Mouse (Mus musculus) intestine, embryonic 16.5 days (tissue): ENCODE measurements around the gene Gm11034. TPM values are rescaled to one million over a fixed set of nuclear protein-coding genes. Genes with fewer than 3 reads are reported as not detected.

Experiments
- ATAC-seq: fragments of 200-750 bp; cut with Nextera tagmentation; 2 replicates; pipeline ENCODE4 v1.8.0; 2017; ENCODE audit warnings: moderate TSS enrichment, moderate library complexity
- H3K27ac ChIP-seq: fragments of 300-500 bp; sonication (generic); 2 replicates; pipeline ENCODE4 v1.5.1; 2014; ENCODE audit warnings: mild to moderate bottlenecking, low read length
- H3K27me3 ChIP-seq: fragments of 300-500 bp; sonication (generic); replicated peaks from 2 replicates; pipeline ENCODE4 v1.6.1; 2014; ENCODE audit warnings: low read length, control low read depth, mixed read lengths; ENCODE audit not compliant: control insufficient read depth, insufficient read depth
- H3K36me3 ChIP-seq: fragments of 300-500 bp; sonication (generic); 2 replicates; pipeline ENCODE4 v1.6.1; 2014; ENCODE audit warnings: low read length, control low read depth; ENCODE audit not compliant: control insufficient read depth, insufficient read depth
- H3K4me1 ChIP-seq: fragments of 300-500 bp; sonication (generic); 2 replicates; pipeline ENCODE4 v1.6.1; 2014; ENCODE audit warnings: low read length, control low read depth, mixed read lengths; ENCODE audit not compliant: control insufficient read depth, insufficient read depth
- H3K4me2 ChIP-seq: fragments of 300-500 bp; sonication (generic); 2 replicates; pipeline ENCODE4 v1.6.1; 2014; ENCODE audit warnings: low read depth, low read length, control low read depth
- H3K4me3 ChIP-seq: fragments of 300-500 bp; sonication (generic); 2 replicates; pipeline ENCODE4 v1.5.1; 2014; ENCODE audit warnings: mild to moderate bottlenecking, low read length
- H3K9ac ChIP-seq: fragments of 300-500 bp; sonication (generic); 2 replicates; pipeline ENCODE4 v1.6.1; 2014; ENCODE audit warnings: low read depth, low read length
- H3K9me3 ChIP-seq: fragments of 300-500 bp; sonication (generic); 2 replicates; pipeline ENCODE4 v1.6.1; 2016; ENCODE audit warnings: low read length, control low read depth; ENCODE audit not compliant: control insufficient read depth
- WGBS: fragments of 180-500 bp; shearing (Covaris S2); extraction: QIAGEN DNeasy Blood & Tissue Kit; methylation state at CpG from one replicate; pipeline ENCODE4 v1.1.7; 2014; 5-methylcytosine and 5-hydroxymethylcytosine counted together
- polyA plus RNA-seq: library from polyadenylated mRNA; unstranded; fragments of >200 nt; fragmentation: Nextera tagmentation; extraction: Ambion mirVana; gene quantifications from 2 replicates; pipeline ENCODE4 v1.2.1, GENCODE M21; 2015

The Gm11034 gene
- polyA plus RNA-seq: not detected in 2 replicates

DNA sequence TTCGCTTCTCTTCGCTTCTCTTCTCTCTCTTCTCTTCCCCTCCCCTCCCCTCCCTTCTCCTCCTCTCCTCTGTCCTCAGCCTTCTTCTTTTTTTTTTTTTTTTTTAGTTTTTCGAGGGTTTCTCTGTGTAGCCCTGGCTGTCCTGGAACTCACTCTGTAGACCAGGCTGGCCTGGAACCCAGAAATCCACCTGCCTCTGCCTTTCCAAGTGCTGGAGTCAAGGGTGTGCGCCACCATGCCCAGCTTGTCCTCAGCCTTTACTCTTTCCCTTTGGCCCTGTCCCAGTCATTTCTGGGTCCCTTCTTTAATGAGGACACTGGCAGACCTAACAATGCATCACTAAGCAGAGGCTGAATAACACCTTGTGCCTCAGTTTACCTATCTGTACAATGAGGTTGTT, at the start of gene Gm11034:
Gene Gm11034 (minus strand): TSS at position 101 of the 400 bp plus-strand sequence.
- no peaks in the 10 kb centered on the region for H3K27me3 ChIP-seq
- H3K9me3 ChIP-seq: no peaks in the 10 kb centered on the region
- H3K36me3 ChIP-seq: no peaks in the 10 kb centered on the region
- no peak within 1 kb of the TSS for H3K27ac ChIP-seq
- no peaks in the 10 kb centered on the region for H3K4me1 ChIP-seq
- no peak within 1 kb of the TSS for H3K4me3 ChIP-seq
- no peak for ATAC-seq
- no peak within 1 kb of the TSS for H3K9ac ChIP-seq
- H3K4me2 ChIP-seq: no peak within 1 kb of the TSS
- WGBS: 70% methylated on average over 4 of the region's 4 CpGs

DNA sequence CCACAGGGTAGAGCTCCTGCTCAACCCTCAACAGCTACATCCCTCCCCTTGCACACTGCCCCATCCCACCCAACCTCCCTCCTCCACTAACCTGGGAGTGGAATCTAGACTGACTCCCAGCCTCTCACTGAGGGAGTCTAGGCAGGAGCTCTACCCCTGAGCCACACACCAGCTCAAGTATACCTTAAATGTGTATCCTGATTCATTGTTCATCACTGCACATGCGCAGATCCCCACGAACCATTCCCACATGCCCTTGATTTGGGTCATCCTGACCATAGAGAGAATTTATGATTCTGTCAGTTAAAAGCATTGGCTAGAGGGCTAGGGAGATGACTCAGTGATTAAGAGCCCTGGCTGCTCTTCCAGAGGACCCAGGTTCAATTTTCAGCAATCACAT, 49.3 kb upstream of the Gm11034 start:
- no peaks in the 10 kb centered on the region for H3K27me3 ChIP-seq
- no peak overlapping the region for H3K4me2 ChIP-seq
- no peaks in the 10 kb centered on the region for H3K36me3 ChIP-seq
- no peak overlapping the region for H3K9ac ChIP-seq
- no peak for ATAC-seq
- 95% methylated on average over 2 of the region's 2 CpGs for WGBS
- no peaks in the 10 kb centered on the region for H3K9me3 ChIP-seq
- H3K4me1 ChIP-seq: no peaks in the 10 kb centered on the region
- H3K4me3 ChIP-seq: no peak overlapping the region
- H3K27ac ChIP-seq: no peak overlapping the region

DNA sequence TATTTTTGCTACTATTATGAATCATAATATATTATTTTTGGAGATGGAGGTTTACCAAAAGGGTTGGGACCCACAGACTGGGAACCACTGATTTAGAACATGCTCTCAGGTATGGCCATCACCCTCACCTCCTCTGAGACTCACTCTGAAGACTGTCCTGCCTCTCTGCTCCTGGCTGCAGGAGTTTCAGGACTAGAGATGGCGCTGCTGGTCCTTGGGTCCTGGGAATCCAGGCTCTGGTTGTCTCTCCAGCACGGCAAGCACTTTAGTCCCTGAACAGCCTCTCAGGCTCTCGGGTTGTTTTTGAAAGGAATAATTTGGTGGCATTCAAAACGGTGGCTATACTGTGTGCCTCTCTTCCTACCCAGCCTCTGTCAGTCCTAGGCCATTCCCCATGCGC, 48.4 kb upstream of the Gm11034 start:
- Histone ChIP-seq H3K9ac (no peak overlapping the region), H3K4me1 (no peaks in the 10 kb centered on the region), H3K27me3 (no peaks in the 10 kb centered on the region), H3K36me3 (no peaks in the 10 kb centered on the region), H3K4me3 (no peak overlapping the region), H3K9me3 (no peaks in the 10 kb centered on the region), H3K4me2 (no peak overlapping the region), H3K27ac (no peak overlapping the region)
- 50% methylated on average over 5 of the region's 5 CpGs for WGBS
- no peak for ATAC-seq

DNA sequence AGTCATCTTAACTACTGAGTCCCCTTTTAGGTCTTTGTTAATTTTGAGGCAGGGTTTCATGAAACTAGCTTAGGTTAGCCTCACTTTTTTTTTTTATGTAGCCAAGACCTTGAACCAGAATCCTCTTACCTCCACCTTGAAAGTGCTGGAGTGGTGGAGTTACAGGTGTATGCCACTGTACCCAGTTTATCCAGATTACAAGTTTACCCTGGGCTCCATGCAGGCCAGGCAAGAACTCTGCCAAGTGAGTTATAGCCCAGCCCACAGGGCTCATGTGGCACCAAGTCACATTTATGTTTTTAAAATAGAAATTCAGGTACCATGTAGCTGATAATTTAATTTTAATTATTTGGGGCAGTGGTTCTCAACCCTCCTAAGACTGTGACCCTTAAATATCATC, 48.0 kb upstream of the Gm11034 start:
- Histone ChIP-seq H3K27me3 (no peaks in the 10 kb centered on the region), H3K27ac (no peak overlapping the region), H3K9me3 (no peaks in the 10 kb centered on the region), H3K9ac (no peak overlapping the region), H3K4me2 (no peak overlapping the region), H3K4me3 (no peak overlapping the region), H3K36me3 (no peaks in the 10 kb centered on the region), H3K4me1 (no peaks in the 10 kb centered on the region)
- no peak for ATAC-seq

DNA sequence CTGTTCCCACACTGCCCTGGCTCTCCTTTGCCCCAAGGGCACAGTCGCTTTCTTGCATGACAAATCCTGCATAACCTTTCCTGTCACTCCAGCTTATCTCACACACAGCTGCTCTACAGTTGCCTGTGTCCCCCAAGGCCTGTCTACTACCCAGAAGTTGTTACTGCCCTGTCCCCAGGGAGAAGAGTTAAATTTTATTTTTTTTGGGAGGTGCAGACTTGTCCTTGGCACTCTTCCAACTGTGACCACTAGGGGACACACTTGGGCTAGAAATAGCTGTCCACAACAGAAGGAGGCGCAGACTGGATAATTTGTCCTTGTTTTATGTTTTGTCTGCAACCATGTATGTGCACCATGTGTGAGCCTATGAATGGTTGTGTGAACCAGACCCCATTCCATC, 47.6 kb upstream of the Gm11034 start:
- 33% methylated on average over 2 of the region's 2 CpGs for WGBS
- peak; percentile 45 for ATAC-seq
- no peak overlapping the region for H3K9ac ChIP-seq

DNA sequence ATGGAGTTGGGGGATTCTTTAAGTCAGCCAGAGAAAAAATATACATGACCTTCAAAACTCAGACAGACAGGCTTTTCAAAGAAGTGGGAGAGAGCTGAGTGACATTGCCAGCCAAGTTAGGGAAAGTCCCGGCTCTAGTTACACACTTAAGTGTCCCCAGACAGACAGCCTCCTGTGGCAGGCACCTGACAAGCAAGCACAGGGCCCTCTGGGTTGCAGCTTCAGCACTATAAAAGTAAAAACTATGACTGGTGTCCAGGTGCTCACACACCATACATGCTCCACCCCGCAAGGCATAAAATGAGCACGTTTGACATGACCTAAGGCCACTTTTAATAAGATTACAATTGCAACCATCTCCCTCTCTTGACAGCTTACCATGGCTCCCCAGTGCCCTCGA, 47.1 kb upstream of the Gm11034 start:
- H3K4me1 ChIP-seq: no peaks in the 10 kb centered on the region
- no peak overlapping the region for H3K27ac ChIP-seq
- H3K4me2 ChIP-seq: no peak overlapping the region
- no peak overlapping the region for H3K9ac ChIP-seq
- no peak for ATAC-seq
- H3K4me3 ChIP-seq: no peak overlapping the region
- no peaks in the 10 kb centered on the region for H3K9me3 ChIP-seq
- no peaks in the 10 kb centered on the region for H3K27me3 ChIP-seq
- 55% methylated on average over 4 of the region's 4 CpGs for WGBS
- H3K36me3 ChIP-seq: no peaks in the 10 kb centered on the region

More for the DNA sequence above, 47.6 kb upstream of the Gm11034 start:
- H3K4me1 ChIP-seq: no peaks in the 10 kb centered on the region
- H3K36me3 ChIP-seq: no peaks in the 10 kb centered on the region
- H3K27me3 ChIP-seq: no peaks in the 10 kb centered on the region
- no peak overlapping the region for H3K4me3 ChIP-seq
- no peak overlapping the region for H3K4me2 ChIP-seq
- H3K27ac ChIP-seq: no peak overlapping the region
- no peaks in the 10 kb centered on the region for H3K9me3 ChIP-seq

DNA sequence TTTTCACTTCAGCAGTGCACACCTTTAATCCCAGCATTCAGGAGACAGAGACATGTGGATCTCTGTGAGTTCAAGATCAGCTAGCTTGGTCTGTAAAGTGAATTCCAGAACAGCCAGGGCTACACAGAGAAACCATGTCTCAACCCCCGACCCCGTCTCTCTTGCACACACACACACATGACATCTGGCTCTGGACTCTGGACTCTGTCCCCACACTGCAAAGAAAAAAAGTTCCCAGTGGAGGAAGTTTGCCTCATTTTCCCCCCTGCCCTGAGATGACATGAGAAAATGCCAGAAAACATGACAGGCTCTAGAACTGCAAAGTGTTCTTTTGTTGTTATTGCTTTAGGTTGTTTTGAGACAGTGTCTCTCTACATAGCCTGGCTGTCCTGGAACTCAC, 46.4 kb upstream of the Gm11034 start:
- Histone ChIP-seq H3K4me1 (no peaks in the 10 kb centered on the region), H3K4me2 (no peak overlapping the region), H3K4me3 (no peak overlapping the region), H3K9me3 (no peaks in the 10 kb centered on the region), H3K36me3 (no peaks in the 10 kb centered on the region), H3K9ac (no peak overlapping the region), H3K27me3 (no peaks in the 10 kb centered on the region), H3K27ac (no peak overlapping the region)
- ATAC-seq: no peak
- WGBS: 44% methylated on average over 2 of the region's 2 CpGs

DNA sequence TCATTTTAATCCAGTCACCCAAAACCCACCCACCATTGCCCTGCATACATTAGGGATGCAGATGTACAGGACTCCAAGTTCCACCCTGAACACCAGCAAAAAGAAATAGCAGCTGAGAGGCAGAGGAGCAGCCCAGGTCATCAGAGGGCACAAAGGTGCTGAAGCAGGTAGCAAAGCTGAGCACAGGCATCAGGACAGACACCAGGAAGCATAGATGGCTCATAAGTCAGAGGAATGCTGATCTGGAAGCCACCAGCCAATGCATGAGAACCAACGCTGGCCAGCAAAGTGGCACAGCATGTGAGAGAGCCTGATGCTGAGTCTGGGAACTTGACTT, 44.4 kb upstream of the Gm11034 start:
- 89% methylated on average over 1 of the region's 1 CpGs for WGBS
- Histone ChIP-seq H3K27ac (no peak overlapping the region), H3K27me3 (no peaks in the 10 kb centered on the region), H3K4me2 (no peak overlapping the region), H3K4me3 (no peak overlapping the region), H3K4me1 (no peaks in the 10 kb centered on the region), H3K9ac (no peak overlapping the region), H3K36me3 (no peaks in the 10 kb centered on the region; the same call in 1 of the 2 replicates), H3K9me3 (no peaks in the 10 kb centered on the region)
- no peak for ATAC-seq

DNA sequence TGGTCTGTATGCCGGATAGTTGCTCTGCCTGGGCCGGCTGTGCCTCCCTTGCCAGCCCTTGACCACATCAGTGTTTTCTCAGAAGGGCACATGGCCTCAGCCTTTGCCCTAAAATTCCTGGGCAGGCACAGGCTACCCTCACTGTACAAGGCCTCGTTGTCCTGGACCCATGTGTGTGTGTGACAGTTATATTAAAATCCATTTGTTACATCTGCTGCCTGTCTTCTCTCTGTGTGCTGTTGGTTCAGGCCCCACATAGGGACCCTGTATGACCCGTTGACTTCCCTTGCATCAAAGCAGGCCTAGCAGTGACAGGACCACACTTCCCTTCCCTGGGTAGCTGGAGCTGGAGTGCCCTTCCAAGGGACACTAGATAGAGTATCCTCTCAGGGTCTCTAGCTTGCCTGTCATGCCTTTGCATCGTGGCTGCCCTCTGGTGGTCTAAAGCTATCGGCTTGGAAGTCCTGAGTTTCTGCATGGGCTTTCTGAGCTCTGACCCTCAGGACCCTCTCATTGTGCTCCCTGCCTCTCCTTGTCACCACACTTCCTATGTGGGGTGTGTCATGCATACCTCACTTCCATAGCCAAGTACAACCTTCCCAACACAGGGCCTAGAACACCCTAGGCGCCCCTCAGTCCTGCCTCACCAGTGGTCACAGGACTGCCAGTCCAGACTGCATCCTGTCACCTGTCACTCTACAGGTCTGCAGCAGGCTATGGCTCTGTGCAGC, 43.9 kb upstream of the Gm11034 start:
- 0 out of 2 replicates have a peak, but pooled peaks have one; percentile 24 for ATAC-seq
- H3K4me3 ChIP-seq: no peak overlapping the region
- WGBS: 51% methylated on average over 7 of the region's 7 CpGs

DNA sequence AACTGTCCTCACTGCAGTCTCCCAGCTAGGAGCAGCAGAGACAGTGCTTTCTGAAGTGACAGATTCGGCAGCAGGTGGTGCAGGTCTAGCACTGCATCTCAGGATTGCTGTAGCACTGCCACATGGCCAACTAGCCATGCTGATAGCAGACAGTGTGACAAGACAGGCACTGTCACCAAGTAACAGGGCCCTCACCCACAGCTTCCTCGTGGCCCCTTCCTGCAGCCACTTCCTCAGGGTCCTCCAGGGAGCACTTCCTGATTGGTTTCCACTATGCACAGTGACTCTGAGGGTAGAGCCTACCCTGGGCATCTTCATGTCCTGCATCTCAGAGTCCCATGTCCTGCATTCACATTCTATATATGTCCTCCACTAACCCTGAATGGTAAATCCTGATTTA, 31.2 kb upstream of the Gm11034 start:
- no peak overlapping the region for H3K4me3 ChIP-seq
- no peak overlapping the region for H3K27ac ChIP-seq
- ATAC-seq: no peak
- no peak overlapping the region for H3K9ac ChIP-seq
- H3K4me2 ChIP-seq: no peak overlapping the region
- 75% methylated on average over 2 of the region's 2 CpGs for WGBS
- peaks cover 7% of the 10 kb centered on the region for H3K4me1 ChIP-seq
- no peaks in the 10 kb centered on the region for H3K9me3 ChIP-seq
- peaks cover 7% of the 10 kb centered on the region; the same call in 1 of the 2 replicates for H3K36me3 ChIP-seq
- no peaks in the 10 kb centered on the region for H3K27me3 ChIP-seq

More for the DNA sequence above, 43.9 kb upstream of the Gm11034 start:
- peaks cover 4% of the 10 kb centered on the region; the same call in 1 of the 2 replicates for H3K36me3 ChIP-seq
- H3K4me2 ChIP-seq: no peak overlapping the region
- no peaks in the 10 kb centered on the region for H3K9me3 ChIP-seq
- H3K27me3 ChIP-seq: no peaks in the 10 kb centered on the region
- no peak overlapping the region for H3K27ac ChIP-seq
- H3K4me1 ChIP-seq: no peaks in the 10 kb centered on the region
- H3K9ac ChIP-seq: no peak overlapping the region
